8 mouse cellular contexts compared by ENCODE assay signal in the genomic region with DNA sequence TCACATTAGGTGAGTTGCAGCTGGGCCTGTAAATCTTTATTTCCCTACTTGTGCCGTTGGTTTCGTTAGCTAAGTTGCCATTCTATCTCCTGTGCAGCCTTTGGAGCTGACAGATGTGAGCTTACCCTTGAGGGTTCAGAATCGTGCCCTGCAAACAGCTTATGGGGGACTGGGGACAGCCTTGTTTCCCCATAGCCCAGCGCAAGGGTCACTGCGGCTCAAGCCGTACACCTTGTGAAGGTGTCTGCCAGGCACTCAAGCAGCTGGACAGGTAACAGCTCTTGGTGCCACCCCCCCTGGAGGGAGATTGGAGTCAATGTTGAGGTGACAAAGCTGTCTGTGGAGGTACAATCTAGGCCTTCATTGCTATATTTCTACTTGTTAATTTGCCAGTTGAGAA. TPM values are rescaled to one million over a fixed set of nuclear protein-coding genes. Genes with fewer than 3 reads are reported as not detected.
A peak's percentile ranks its signal among the peaks of the same experiment; 100 is the strongest.
DNase-seq lines count a peak whose midpoint lies in the region; ATAC-seq and TF ChIP-seq lines count a peak whose summit lies in the region.

No protein-coding gene starts in this region.

- no peak for ATAC-seq in forebrain, embryonic 16.5 days
- no peak for ATAC-seq in liver, embryonic 16.5 days (ENCODE audit: low read depth)

- peak overlapping the region; percentile 0 for H3K4me3 ChIP-seq in cerebellum, adult 2 months (replicated peaks; ENCODE audit: insufficient read depth, low read depth, low read length)
- H3K4me3 ChIP-seq in forebrain, embryonic 16.5 days (replicated peaks; ENCODE audit: low read length) = peak overlapping the region; percentile 58
- peak overlapping the region; percentile 86 for H3K4me3 ChIP-seq in liver, embryonic 16.5 days (ENCODE audit: low read depth, low read length)

- no peaks in the 10 kb centered on the region for H3K9me3 ChIP-seq in forebrain, embryonic 16.5 days (ENCODE audit: control insufficient read depth, low read length)
- H3K9me3 ChIP-seq in liver, embryonic 16.5 days (replicated peaks; ENCODE audit: control insufficient read depth, low read length) = no peaks in the 10 kb centered on the region

- H3K4me2 ChIP-seq in forebrain, embryonic 16.5 days (ENCODE audit: low read length) = peak overlapping the region; percentile 60
- peak overlapping the region; percentile 87 for H3K4me2 ChIP-seq in liver, embryonic 16.5 days (ENCODE audit: low read depth, low read length)

- H3K27ac ChIP-seq in cerebellum, adult 2 months (ENCODE audit: insufficient read depth, low read length) = no peak overlapping the region
- no peak overlapping the region for H3K27ac ChIP-seq in forebrain, embryonic 16.5 days (ENCODE audit: low read length)
- peak overlapping the region; percentile 63 for H3K27ac ChIP-seq in liver, embryonic 16.5 days (ENCODE audit: low read length)

- TF ChIP-seq POLR2A in cerebellum, adult 2 months (IDR thresholded peaks at IDR 0.05; ENCODE audit: borderline replicate concordance, insufficient read depth, low read length) = no peak

- 19% methylated on average over 6 of the region's 6 CpGs for WGBS in cerebellum, adult 2 months
- 29% methylated on average over 6 of the region's 6 CpGs for WGBS in forebrain, embryonic 16.5 days
- WGBS in liver, embryonic 16.5 days (ENCODE audit: insufficient replicate concordance) = 16% methylated on average over 6 of the region's 6 CpGs

- TF ChIP-seq CTCF in cerebellum, adult 2 months (IDR thresholded peaks at IDR 0.05; ENCODE audit: borderline replicate concordance, insufficient read depth, low read depth, low read length) = no peak

- peaks cover 8% of the 10 kb centered on the region for H3K4me1 ChIP-seq in cerebellum, adult 2 months (ENCODE audit: control insufficient read depth, insufficient read depth, low read length)
- H3K4me1 ChIP-seq in forebrain, embryonic 16.5 days (replicated peaks; ENCODE audit: control insufficient read depth, insufficient read depth, low read length) = peaks cover 19% of the 10 kb centered on the region
- H3K4me1 ChIP-seq in liver, embryonic 16.5 days (ENCODE audit: control insufficient read depth, low read depth, low read length) = peaks cover 17% of the 10 kb centered on the region

- no peaks in the 10 kb centered on the region for H3K27me3 ChIP-seq in cerebellum, adult 2 months (ENCODE audit: control insufficient read depth, insufficient read depth, low read length)
- no peaks in the 10 kb centered on the region for H3K27me3 ChIP-seq in forebrain, embryonic 16.5 days (replicated peaks; ENCODE audit: control insufficient read depth, insufficient read depth, low read length)
- H3K27me3 ChIP-seq in liver, embryonic 16.5 days (ENCODE audit: control insufficient read depth, insufficient read depth, low read depth, low read length) = no peaks in the 10 kb centered on the region

- H3K36me3 ChIP-seq in forebrain, embryonic 16.5 days (ENCODE audit: control insufficient read depth, insufficient read depth) = peaks cover 6% of the 10 kb centered on the region
- peaks cover 27% of the 10 kb centered on the region for H3K36me3 ChIP-seq in liver, embryonic 16.5 days (ENCODE audit: control insufficient read depth, insufficient read depth)

- H3K9ac ChIP-seq in forebrain, embryonic 16.5 days (replicated peaks; ENCODE audit: low read depth, low read length) = peak overlapping the region; percentile 14; the same call in 1 of the 2 replicates
- peak overlapping the region; percentile 77 for H3K9ac ChIP-seq in liver, embryonic 16.5 days (ENCODE audit: low read depth, low read length)

- no peak for DNase-seq in cerebellum, adult 2 months
- no peak for DNase-seq in cerebellum, adult 11 months
- DNase-seq in 3134 (ENCODE audit: extremely low read depth, insufficient read length, low spot score) = peak; percentile 11
- no peak for DNase-seq in yolk sac, embryonic 10.5 days (ENCODE audit: low spot score)
- no peak for DNase-seq in thymus, postnatal 25 days
- no peak for DNase-seq in layer of hippocampus, postnatal 14 days (ENCODE audit: low spot score in 2 of 2)

RNA-seq across cellular contexts. Expression of gene Rps9, which starts 2.1 kb away (rescaled TPM):
- 866 and 1,027 TPM in 2 replicates for polyA plus RNA-seq in cerebellum, adult 2 months (2012; rRNA removed)
- polyA plus RNA-seq in forebrain, embryonic 16.5 days (2015; fragmentation: Nextera tagmentation; extraction: Ambion mirVana) = 852 and 923 TPM in 2 replicates
- polyA plus RNA-seq in liver, embryonic 16.5 days (2015; fragmentation: Nextera tagmentation; extraction: Ambion mirVana) = 666 and 772 TPM in 2 replicates
- 100 to 1,000 TPM; 432 to 494 TPM for total RNA-seq in layer of hippocampus, postnatal 14 days (2021)

RNA-seq across cellular contexts. Expression of gene Mboat7, which starts 12.6 kb away (rescaled TPM):
- 114 and 115 TPM in 2 replicates for polyA plus RNA-seq in cerebellum, adult 2 months (2012; rRNA removed)
- 60.6 and 86.3 TPM in 2 replicates for polyA plus RNA-seq in forebrain, embryonic 16.5 days (2015; fragmentation: Nextera tagmentation; extraction: Ambion mirVana)
- polyA plus RNA-seq in liver, embryonic 16.5 days (2015; fragmentation: Nextera tagmentation; extraction: Ambion mirVana) = 19.0 and 22.0 TPM in 2 replicates
- total RNA-seq in layer of hippocampus, postnatal 14 days (2021) = 100 to 1,000 TPM; 121 to 124 TPM

RNA-seq across cellular contexts. Expression of gene Tsen34, which starts 13.2 kb away (rescaled TPM):
- 112 and 115 TPM in 2 replicates for polyA plus RNA-seq in cerebellum, adult 2 months (2012; rRNA removed)
- polyA plus RNA-seq in forebrain, embryonic 16.5 days (2015; fragmentation: Nextera tagmentation; extraction: Ambion mirVana) = 240 and 241 TPM in 2 replicates
- polyA plus RNA-seq in liver, embryonic 16.5 days (2015; fragmentation: Nextera tagmentation; extraction: Ambion mirVana) = 41.1 and 41.9 TPM in 2 replicates
- 10 to 100 TPM; 70.0 to 74.8 TPM for total RNA-seq in layer of hippocampus, postnatal 14 days (2021)

RNA-seq across cellular contexts. Expression of gene Pirb, which starts 14.3 kb away (rescaled TPM):
- 0.27 and 0.31 TPM in 2 replicates for polyA plus RNA-seq in cerebellum, adult 2 months (2012; rRNA removed)
- polyA plus RNA-seq in forebrain, embryonic 16.5 days (2015; fragmentation: Nextera tagmentation; extraction: Ambion mirVana) = 0.14 and 0.37 TPM in 2 replicates
- 6.0 and 7.4 TPM in 2 replicates for polyA plus RNA-seq in liver, embryonic 16.5 days (2015; fragmentation: Nextera tagmentation; extraction: Ambion mirVana)
- total RNA-seq in layer of hippocampus, postnatal 14 days (2021) = under 1 TPM; 0.12 to 0.32 TPM

RNA-seq across cellular contexts. Expression of gene Tmc4, which starts 28.6 kb away (rescaled TPM):
- 10.8 and 11.7 TPM in 2 replicates for polyA plus RNA-seq in cerebellum, adult 2 months (2012; rRNA removed)
- 2.5 and 3.3 TPM in 2 replicates for polyA plus RNA-seq in forebrain, embryonic 16.5 days (2015; fragmentation: Nextera tagmentation; extraction: Ambion mirVana)
- polyA plus RNA-seq in liver, embryonic 16.5 days (2015; fragmentation: Nextera tagmentation; extraction: Ambion mirVana) = 4.5 and 4.6 TPM in 2 replicates
- total RNA-seq in layer of hippocampus, postnatal 14 days (2021) = 1 to 10 TPM; 3.2 to 3.5 TPM

Comparison
In these comparisons a context has a peak if more than half of its experiments do, and no peak if none do; other contexts are left out.
1. H3K4me3 ChIP-seq: peak in every context shown above with its lines; median percentile 86 in liver, embryonic 16.5 days; 58 in forebrain, embryonic 16.5 days; 0 in cerebellum, adult 2 months.